Mouse (Mus musculus): ENCODE results near the gene Zfp57.

The Zfp57 gene

DNA sequence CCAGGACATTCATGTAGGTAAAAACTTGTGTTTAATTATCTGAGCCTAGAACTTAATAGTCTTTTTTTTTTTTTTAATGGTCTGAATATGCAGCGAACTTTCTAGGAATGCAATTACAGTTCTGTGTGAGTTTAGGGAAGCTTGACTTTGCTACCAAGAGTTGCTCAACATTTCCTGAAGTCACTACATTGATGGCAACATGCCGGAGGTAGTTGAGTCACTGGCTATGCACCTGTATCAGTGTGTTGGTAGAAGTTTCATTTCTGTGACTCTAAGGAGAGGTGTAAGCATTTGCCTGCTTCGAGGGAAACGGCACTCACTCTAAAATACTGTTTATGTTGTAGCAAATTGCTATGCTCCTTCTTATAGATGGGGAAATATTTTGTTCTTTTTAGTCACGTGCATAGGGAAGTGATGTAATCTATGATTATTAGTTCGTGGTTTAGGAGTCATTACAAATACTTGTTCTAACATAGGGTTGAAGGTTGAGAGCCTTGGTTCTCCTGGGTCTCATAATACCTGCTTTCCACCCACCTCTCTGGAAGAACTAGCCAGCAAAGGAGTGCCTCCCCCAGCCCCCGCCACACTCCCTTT is 43.8 kb downstream of the Zfp57 start:
- no peak for DNase-seq (ENCODE audit: inconsistent age in 2 of 2, low spot score in 1 of 2)

- peak; percentile 86 to 94 for DNase-seq (ENCODE audit: inconsistent age in 2 of 2, low spot score in 1 of 2)
These were observed 44.8 kb downstream of the Zfp57 start, which contains the start of gene Gabbr1 for GRCm38 (mm10) chr17:37045611-37046311. Gene Gabbr1, plus strand, starts transcription at chr17:37045966.

- DNase-seq (ENCODE audit: inconsistent age in 2 of 2, low spot score in 1 of 2), result peak in 1 of 2 experiments; percentile 75
These were observed 45.5 kb downstream of the Zfp57 start for GRCm38 (mm10) chr17:37046312-37047112.

GRCm38 (mm10) chr17:37047332-37047976 is 46.5 kb downstream of the Zfp57 start:
- peak; percentile 19 to 31 for DNase-seq (ENCODE audit: inconsistent age in 2 of 2, low spot score in 1 of 2)

DNA sequence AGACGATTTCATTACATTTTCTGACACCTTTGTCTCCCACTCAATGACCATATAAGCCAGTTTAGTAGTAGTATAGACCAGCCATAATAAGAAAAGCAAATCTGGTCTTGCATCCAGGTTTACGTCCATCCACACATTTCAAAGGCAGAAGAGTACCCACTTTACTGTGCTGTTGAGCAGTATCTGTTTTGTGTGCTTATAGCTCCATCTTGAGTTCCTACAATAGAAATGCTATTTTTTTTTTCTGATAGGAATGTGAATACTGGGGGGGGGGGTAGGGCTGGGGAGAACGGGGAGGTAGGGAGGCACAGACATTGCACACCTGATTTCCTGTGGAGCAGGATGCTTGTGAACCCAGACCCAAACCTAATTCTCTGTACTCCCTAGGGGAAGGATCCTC is 47.0 kb downstream of the Zfp57 start:
- DNase-seq (ENCODE audit: inconsistent age in 2 of 2, low spot score in 1 of 2), result peak in 1 of 2 experiments; percentile 43

- DNase-seq (ENCODE audit: inconsistent age in 2 of 2, low spot score in 1 of 2), result peak; percentile 24 to 38
These were observed 47.4 kb downstream of the Zfp57 start for GRCm38 (mm10) chr17:37048383-37048782.

DNA sequence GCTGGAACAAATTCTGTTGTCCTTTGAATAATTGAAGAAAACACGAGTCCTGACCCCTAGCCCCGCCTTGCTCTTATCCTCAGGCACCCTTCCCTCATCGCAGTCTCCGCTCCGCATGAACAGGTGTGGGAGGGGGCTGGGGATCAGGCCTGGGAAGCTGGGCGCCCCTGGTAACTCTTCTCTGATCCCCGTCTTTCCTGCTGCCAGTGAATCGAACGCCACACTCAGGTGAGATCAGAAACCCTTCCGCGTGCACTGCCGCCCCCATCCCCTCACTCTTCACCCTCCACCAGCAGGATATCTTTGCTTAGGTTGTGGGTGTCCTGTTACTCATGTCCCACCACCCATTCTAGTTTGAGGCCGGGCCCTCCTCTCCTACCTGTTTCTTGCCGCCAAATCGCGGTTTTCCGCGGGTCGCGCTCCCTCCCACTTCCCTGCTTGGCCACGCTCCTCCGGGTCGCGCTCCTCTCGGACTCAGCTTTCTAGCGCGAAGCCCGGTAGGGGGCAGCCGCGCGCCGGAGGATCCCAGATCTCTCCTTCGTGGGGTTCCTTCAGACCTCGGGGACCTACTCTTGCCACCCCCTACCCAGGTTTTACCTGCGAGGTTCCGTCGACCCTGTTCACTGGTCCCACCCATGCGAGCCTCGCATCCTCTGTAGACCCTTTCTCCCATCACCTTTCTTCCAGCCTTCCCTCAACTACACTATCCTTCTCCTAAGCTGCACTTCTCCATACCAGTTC is 48.8 kb downstream of the Zfp57 start:
- peak; percentile 75 to 90 for DNase-seq (ENCODE audit: inconsistent age in 2 of 2, low spot score in 1 of 2)

DNA sequence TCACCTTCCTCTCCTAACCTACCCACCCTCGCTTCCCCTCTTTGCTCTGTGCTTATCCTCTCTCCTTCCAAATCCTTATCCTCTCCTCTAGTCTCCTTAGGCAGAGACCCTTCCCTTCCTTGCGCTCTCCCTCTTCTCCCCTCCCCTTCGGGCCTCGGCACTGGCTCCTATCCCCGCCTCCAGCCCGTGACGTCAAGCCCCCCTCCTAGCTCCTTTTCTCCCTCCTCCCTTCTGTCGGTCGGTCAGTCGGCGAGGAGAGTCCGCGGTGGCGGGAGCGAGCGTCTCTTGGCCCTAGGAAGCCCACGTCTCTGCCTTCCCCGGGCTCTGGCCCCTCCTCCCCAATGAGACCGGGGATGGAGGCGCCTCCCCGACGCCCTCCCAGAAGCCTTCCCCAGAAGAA is 49.4 kb downstream of the Zfp57 start:
- peak; percentile 88 to 93 for DNase-seq (ENCODE audit: inconsistent age in 2 of 2, low spot score in 1 of 2)

GRCm38 (mm10) chr17:37050876-37051275 is 49.9 kb downstream of the Zfp57 start:
- DNase-seq (ENCODE audit: inconsistent age in 2 of 2, low spot score in 1 of 2), result no peak

GRCm38 (mm10) chr17:37051745-37052144 is 50.8 kb downstream of the Zfp57 start:
- no peak for DNase-seq (ENCODE audit: inconsistent age in 2 of 2, low spot score in 1 of 2)

- DNase-seq (ENCODE audit: inconsistent age in 2 of 2, low spot score in 1 of 2), result no peak
These were observed 56.0 kb downstream of the Zfp57 start for GRCm38 (mm10) chr17:37056957-37057356.

All from adrenal gland, adult (tissue).